Mouse (Mus musculus): ENCODE measurements around the gene Tmem91. TPM values are rescaled to one million over a fixed set of nuclear protein-coding genes. Genes with fewer than 3 reads are reported as not detected.
"Not testable (repeated sequence)": the region's sequence is repeated elsewhere in the genome, so short reads cannot be mapped to it uniquely, and the experiment has no call there.

Tmem91 gene
- polyA plus RNA-seq (2015; fragmentation: Nextera tagmentation; extraction: Ambion mirVana) = 101 and 129 TPM in 2 replicates

DNA sequence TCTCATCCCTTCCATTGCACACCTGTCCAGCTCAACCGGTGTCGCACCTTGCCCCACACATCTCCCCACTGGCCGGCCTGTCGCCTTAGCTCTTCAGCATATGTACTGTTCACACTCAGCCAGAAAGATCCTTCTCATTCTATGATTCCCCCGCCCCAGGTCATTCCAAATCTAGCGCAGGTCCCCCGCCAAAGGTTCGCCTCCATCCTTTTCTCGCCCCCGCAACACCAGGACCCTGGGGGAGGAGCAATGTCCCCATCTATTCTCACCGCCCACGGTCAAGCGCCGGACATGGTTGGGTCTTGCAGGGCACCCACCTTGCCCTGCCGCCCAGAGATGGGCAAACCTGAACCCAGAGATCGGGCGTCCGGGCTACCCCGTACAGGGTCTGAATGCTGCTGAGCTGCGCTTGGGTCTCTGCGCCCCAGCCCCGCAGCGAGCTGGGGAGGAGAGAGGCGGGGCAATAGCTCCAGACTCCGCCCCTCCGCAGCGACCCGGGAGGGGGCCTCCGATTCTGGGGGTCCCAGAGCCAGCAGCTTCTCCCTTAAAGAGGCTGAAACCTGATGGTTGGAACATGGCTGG is at the start of gene Tmem91:
Tmem91 (minus strand) TSS at position 448 of the 582 bp plus-strand sequence.
- peak within 1 kb of the TSS; percentile 41 for H3K4me3 ChIP-seq (ENCODE audit: low read length)
- 1% methylated on average over 25 of the region's 29 CpGs for WGBS
- H3K9me3 ChIP-seq (ENCODE audit: control insufficient read depth, low read length) = no peaks in the 10 kb centered on the region
- peak within 1 kb of the TSS; percentile 50 for H3K9ac ChIP-seq (ENCODE audit: low read depth, low read length)
- ATAC-seq = peak; percentile 75
- peaks cover 4% of the 10 kb centered on the region for H3K4me1 ChIP-seq (ENCODE audit: control insufficient read depth, insufficient read depth, low read depth, low read length)
- H3K27me3 ChIP-seq (replicated peaks; ENCODE audit: control insufficient read depth, insufficient read depth, low read length) = peaks cover 9% of the 10 kb centered on the region
- H3K36me3 ChIP-seq (ENCODE audit: control insufficient read depth, insufficient read depth, low read length) = no peaks in the 10 kb centered on the region
- peak within 1 kb of the TSS; percentile 47 for H3K4me2 ChIP-seq (ENCODE audit: low read length)
- 0 out of 2 replicates have a peak within 1 kb of the TSS, but pooled peaks have one; percentile 17 for H3K27ac ChIP-seq (ENCODE audit: low read depth, low read length)

DNA sequence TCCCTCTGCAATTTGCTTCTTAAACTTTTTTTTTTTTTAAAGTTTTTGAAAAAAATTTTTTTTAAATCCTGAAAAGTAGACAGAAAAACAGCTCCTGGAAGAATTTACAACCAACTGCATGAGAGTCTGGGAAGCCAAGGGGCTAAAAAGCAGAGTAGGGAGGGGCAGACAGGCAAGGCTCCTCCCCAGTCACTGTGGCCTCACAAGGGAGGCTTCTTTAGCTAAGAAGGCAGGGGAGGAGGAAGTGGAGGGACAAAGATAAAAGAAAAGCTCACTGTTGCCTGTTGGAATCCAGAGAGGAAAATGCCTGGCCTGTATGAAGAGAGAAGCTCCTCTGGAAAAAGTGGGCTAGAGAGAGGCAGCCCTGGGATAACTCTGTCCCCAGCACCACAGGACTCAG is 46.8 kb upstream of the Tmem91 start:
- Histone ChIP-seq H3K36me3 (ENCODE audit: control insufficient read depth, insufficient read depth, low read length) (peaks cover 44% of the 10 kb centered on the region), H3K4me1 (ENCODE audit: control insufficient read depth, insufficient read depth, low read depth, low read length) (peaks cover 18% of the 10 kb centered on the region)
- not testable (repeated sequence) for H3K27ac ChIP-seq (ENCODE audit: low read depth, low read length); H3K4me2 ChIP-seq (ENCODE audit: low read length); H3K9me3 ChIP-seq (ENCODE audit: control insufficient read depth, low read length); H3K4me3 ChIP-seq (ENCODE audit: low read length); ATAC-seq; H3K9ac ChIP-seq (ENCODE audit: low read depth, low read length); H3K27me3 ChIP-seq (replicated peaks; ENCODE audit: control insufficient read depth, insufficient read depth, low read length)

- Histone ChIP-seq H3K27ac (ENCODE audit: low read depth, low read length) (no peak overlapping the region), H3K4me1 (ENCODE audit: control insufficient read depth, insufficient read depth, low read depth, low read length) (peaks cover 18% of the 10 kb centered on the region), H3K36me3 (ENCODE audit: control insufficient read depth, insufficient read depth, low read length) (peaks cover 36% of the 10 kb centered on the region), H3K27me3 (replicated peaks; ENCODE audit: control insufficient read depth, insufficient read depth, low read length) (no peaks in the 10 kb centered on the region), H3K9ac (ENCODE audit: low read depth, low read length) (no peak overlapping the region), H3K4me3 (ENCODE audit: low read length) (no peak overlapping the region), H3K4me2 (ENCODE audit: low read length) (no peak overlapping the region), H3K9me3 (ENCODE audit: control insufficient read depth, low read length) (no peaks in the 10 kb centered on the region)
- 90% methylated on average over 5 of the region's 5 CpGs for WGBS
- ATAC-seq = no peak
Measured at GRCm38 (mm10) chr7:25720760-25721159, 45.8 kb upstream of the Tmem91 start.

GRCm38 (mm10) chr7:25719761-25720610 is 45.0 kb upstream of the Tmem91 start:
- Histone ChIP-seq H3K4me3 (ENCODE audit: low read length) (no peak overlapping the region), H3K4me1 (ENCODE audit: control insufficient read depth, insufficient read depth, low read depth, low read length) (peaks cover 18% of the 10 kb centered on the region), H3K9ac (ENCODE audit: low read depth, low read length) (no peak overlapping the region), H3K27me3 (replicated peaks; ENCODE audit: control insufficient read depth, insufficient read depth, low read length) (no peaks in the 10 kb centered on the region), H3K36me3 (ENCODE audit: control insufficient read depth, insufficient read depth, low read length) (peaks cover 35% of the 10 kb centered on the region), H3K4me2 (ENCODE audit: low read length) (no peak overlapping the region), H3K9me3 (ENCODE audit: control insufficient read depth, low read length) (no peaks in the 10 kb centered on the region), H3K27ac (ENCODE audit: low read depth, low read length) (no peak overlapping the region)
- WGBS = 63% methylated on average over 10 of the region's 10 CpGs
- peak; percentile 53 for ATAC-seq

- Histone ChIP-seq H3K9ac (ENCODE audit: low read depth, low read length) (peak within 1 kb of the TSS; percentile 68), H3K36me3 (ENCODE audit: control insufficient read depth, insufficient read depth, low read length) (peaks cover 36% of the 10 kb centered on the region), H3K4me3 (ENCODE audit: low read length) (peak within 1 kb of the TSS; percentile 62), H3K9me3 (ENCODE audit: control insufficient read depth, low read length) (no peaks in the 10 kb centered on the region), H3K27ac (ENCODE audit: low read depth, low read length) (peak within 1 kb of the TSS; percentile 68), H3K27me3 (replicated peaks; ENCODE audit: control insufficient read depth, insufficient read depth, low read length) (no peaks in the 10 kb centered on the region), H3K4me1 (ENCODE audit: control insufficient read depth, insufficient read depth, low read depth, low read length) (peaks cover 18% of the 10 kb centered on the region), H3K4me2 (ENCODE audit: low read length) (peak within 1 kb of the TSS; percentile 81)
- WGBS = 5% methylated on average over 32 of the region's 32 CpGs
- ATAC-seq = peak; percentile 90
Measured at GRCm38 (mm10) chr7:25718788-25719417, 43.9 kb upstream of the Tmem91 start, which contains the start of gene Ccdc97. Gene Ccdc97 (minus strand): TSS chr7:25719088.

- H3K4me2 ChIP-seq (ENCODE audit: low read length) = no peak overlapping the region; the same call in 1 of the 2 replicates
- H3K27ac ChIP-seq (ENCODE audit: low read depth, low read length) = no peak overlapping the region
- H3K27me3 ChIP-seq (replicated peaks; ENCODE audit: control insufficient read depth, insufficient read depth, low read length) = no peaks in the 10 kb centered on the region
- 91% methylated on average over 3 of the region's 3 CpGs for whole genome bisulfite sequencing
- H3K36me3 ChIP-seq (ENCODE audit: control insufficient read depth, insufficient read depth, low read length) = peaks cover 38% of the 10 kb centered on the region
- H3K4me1 ChIP-seq (ENCODE audit: control insufficient read depth, insufficient read depth, low read depth, low read length) = peaks cover 18% of the 10 kb centered on the region
- no peak overlapping the region for H3K4me3 ChIP-seq (ENCODE audit: low read length)
- H3K9ac ChIP-seq (ENCODE audit: low read depth, low read length) = no peak overlapping the region
- no peaks in the 10 kb centered on the region for H3K9me3 ChIP-seq (ENCODE audit: control insufficient read depth, low read length)
- no peak for ATAC-seq
Measured at GRCm38 (mm10) chr7:25717478-25717877, 42.5 kb upstream of the Tmem91 start.

GRCm38 (mm10) chr7:25715731-25716271 is 40.8 kb upstream of the Tmem91 start:
- 94% methylated on average over 22 of the region's 22 CpGs for WGBS
- Histone ChIP-seq H3K4me2 (ENCODE audit: low read length) (no peak overlapping the region), H3K36me3 (ENCODE audit: control insufficient read depth, insufficient read depth, low read length) (peaks cover 33% of the 10 kb centered on the region), H3K9me3 (ENCODE audit: control insufficient read depth, low read length) (no peaks in the 10 kb centered on the region), H3K9ac (ENCODE audit: low read depth, low read length) (no peak overlapping the region), H3K27ac (ENCODE audit: low read depth, low read length) (no peak overlapping the region), H3K27me3 (replicated peaks; ENCODE audit: control insufficient read depth, insufficient read depth, low read length) (no peaks in the 10 kb centered on the region), H3K4me1 (ENCODE audit: control insufficient read depth, insufficient read depth, low read depth, low read length) (peaks cover 19% of the 10 kb centered on the region), H3K4me3 (ENCODE audit: low read length) (no peak overlapping the region)
- ATAC-seq = no peak

GRCm38 (mm10) chr7:25714581-25714980 is 39.6 kb upstream of the Tmem91 start:
- no peak overlapping the region for H3K27ac ChIP-seq (ENCODE audit: low read depth, low read length)
- ATAC-seq = no peak
- H3K4me2 ChIP-seq (ENCODE audit: low read length) = no peak overlapping the region
- H3K9me3 ChIP-seq (ENCODE audit: control insufficient read depth, low read length) = no peaks in the 10 kb centered on the region
- no peak overlapping the region for H3K4me3 ChIP-seq (ENCODE audit: low read length)
- no peaks in the 10 kb centered on the region for H3K27me3 ChIP-seq (replicated peaks; ENCODE audit: control insufficient read depth, insufficient read depth, low read length)
- H3K4me1 ChIP-seq (ENCODE audit: control insufficient read depth, insufficient read depth, low read depth, low read length) = peaks cover 24% of the 10 kb centered on the region
- peaks cover 32% of the 10 kb centered on the region for H3K36me3 ChIP-seq (ENCODE audit: control insufficient read depth, insufficient read depth, low read length)
- no peak overlapping the region for H3K9ac ChIP-seq (ENCODE audit: low read depth, low read length)
- WGBS = 92% methylated on average over 8 of the region's 8 CpGs

DNA sequence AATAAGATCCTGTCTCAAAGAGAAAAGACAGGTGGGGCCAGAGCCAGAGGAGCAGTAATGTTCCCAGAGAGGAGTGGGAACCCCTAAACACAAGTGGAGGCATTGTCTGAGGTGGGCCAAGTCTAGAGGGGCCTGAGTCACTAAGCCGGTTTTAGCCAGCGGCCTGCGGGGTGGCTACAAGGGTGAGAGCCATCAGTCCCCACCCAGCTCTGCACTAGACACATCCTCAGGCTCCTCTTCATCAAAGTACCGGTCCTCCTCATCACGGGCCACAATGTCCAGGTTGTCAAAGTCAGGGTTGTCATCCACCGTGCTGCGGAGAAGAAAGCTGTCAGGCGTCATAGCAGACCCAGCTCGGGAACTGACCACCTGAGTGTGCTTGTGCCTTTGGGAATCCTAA is 37.8 kb upstream of the Tmem91 start:
- Histone ChIP-seq H3K4me3 (ENCODE audit: low read length) (no peak overlapping the region), H3K4me1 (ENCODE audit: control insufficient read depth, insufficient read depth, low read depth, low read length) (peaks cover 14% of the 10 kb centered on the region), H3K27ac (ENCODE audit: low read depth, low read length) (no peak overlapping the region), H3K27me3 (replicated peaks; ENCODE audit: control insufficient read depth, insufficient read depth, low read length) (no peaks in the 10 kb centered on the region), H3K36me3 (ENCODE audit: control insufficient read depth, insufficient read depth, low read length) (peaks cover 32% of the 10 kb centered on the region), H3K4me2 (ENCODE audit: low read length) (no peak overlapping the region), H3K9ac (ENCODE audit: low read depth, low read length) (no peak overlapping the region), H3K9me3 (ENCODE audit: control insufficient read depth, low read length) (no peaks in the 10 kb centered on the region)
- no peak for ATAC-seq
- WGBS = 85% methylated on average over 9 of the region's 9 CpGs
